19 mouse cellular contexts compared by ENCODE assay signal in genomic region chr12:71503265-71503664, GRCm38 (mm10).
DNase-seq lines count a peak whose midpoint lies in the region; ATAC-seq and TF ChIP-seq lines count a peak whose summit lies in the region.
"Had no signal": no experiment of that assay in that cellular context is flagged by ENCODE, and none has a peak within 500 bp of the region (broad histone marks: within the 10 kb centered on the region; RNA-seq: fewer than 3 reads in every experiment).

No protein-coding gene starts in this region.

- peak; percentile 60 for DNase-seq in forelimb bud, embryonic 11.5 days (ENCODE audit: low read depth, low spot score)
- peak; percentile 12 for DNase-seq in hindlimb bud, embryonic 11.5 days (ENCODE audit: extremely low spot score, low read depth, low spot score)
- DNase-seq in limb, embryonic 14.5 days (ENCODE audit: low spot score): peak; percentile 47
- no peak for DNase-seq in hindbrain, postnatal 0 days (ENCODE audit: low spot score)
- DNase-seq in cerebellum, postnatal 4 days (ENCODE audit: low spot score in 2 of 2): no peak
- DNase-seq: adrenal gland, adult 2 months; adrenal gland, postnatal 10 days; adrenal gland, postnatal 25 days; cerebellum, adult 11 months; cerebellum, adult 18-20 months; cerebellum, adult 8-10 months; cerebellum, adult 9-11 months; cerebellum, postnatal 14 days; cerebellum, postnatal 36 days had no signal

- ATAC-seq in limb, embryonic 14.5 days (ENCODE audit: low FRiP score, low read depth): peak; percentile 53; the same call in 1 of the 2 replicates
- ATAC-seq in hindbrain, postnatal 0 days: no peak
- ATAC-seq in neural tube, embryonic 15.5 days (ENCODE audit: low FRiP score): no peak
- ATAC-seq: forebrain, embryonic 13.5 days; forebrain, embryonic 15.5 days had no signal

- no peak overlapping the region for H3K27ac ChIP-seq in limb, embryonic 14.5 days (replicated peaks; ENCODE audit: low read depth, low read length)
- H3K27ac ChIP-seq in hindbrain, postnatal 0 days: no peak overlapping the region
- no peak overlapping the region for H3K27ac ChIP-seq in neural tube, embryonic 15.5 days (replicated peaks)
- H3K27ac ChIP-seq: embryonic facial prominence, embryonic 10.5 days; embryonic facial prominence, embryonic 12.5 days; forebrain, embryonic 13.5 days; forebrain, embryonic 15.5 days had no signal

- H3K4me1 ChIP-seq in limb, embryonic 14.5 days (ENCODE audit: control insufficient read depth, insufficient read depth, low read length): 0 out of 2 replicates have a peak, but pooled peaks cover 5% of the 10 kb centered on the region
- H3K4me1 ChIP-seq in hindbrain, postnatal 0 days (ENCODE audit: insufficient read depth, low read length): no peaks in the 10 kb centered on the region
- 0 out of 2 replicates have a peak, but pooled peaks cover 11% of the 10 kb centered on the region for H3K4me1 ChIP-seq in neural tube, embryonic 15.5 days
- H3K4me1 ChIP-seq: forebrain, embryonic 13.5 days had no signal

- no peak for TF ChIP-seq CTCF in hindbrain, postnatal 0 days (IDR thresholded peaks at IDR 0.05; ENCODE audit: low read depth)

- 22% methylated on average over 11 of the region's 11 CpGs for WGBS in limb, embryonic 14.5 days
- 73% methylated on average over 11 of the region's 11 CpGs for whole genome bisulfite sequencing in hindbrain, postnatal 0 days
- 36% methylated on average over 11 of the region's 11 CpGs for WGBS in neural tube, embryonic 15.5 days

- H3K9me3 ChIP-seq in limb, embryonic 14.5 days (ENCODE audit: control insufficient read depth, low read length): no peaks in the 10 kb centered on the region
- no peaks in the 10 kb centered on the region for H3K9me3 ChIP-seq in hindbrain, postnatal 0 days (ENCODE audit: low read length)
- H3K9me3 ChIP-seq in neural tube, embryonic 15.5 days (replicated peaks): no peaks in the 10 kb centered on the region
- H3K9me3 ChIP-seq: embryonic facial prominence, embryonic 10.5 days; embryonic facial prominence, embryonic 12.5 days; forebrain, embryonic 13.5 days; forebrain, embryonic 15.5 days had no signal

- no peak for TF ChIP-seq POLR2A in limb, embryonic 14.5 days (IDR thresholded peaks at IDR 0.05; ENCODE audit: borderline replicate concordance, extremely low read depth, insufficient read depth, insufficient read length)

- H3K27me3 ChIP-seq in limb, embryonic 14.5 days (ENCODE audit: control insufficient read depth, insufficient read depth, low read length): no peaks in the 10 kb centered on the region; the same call in 1 of the 2 replicates
- no peaks in the 10 kb centered on the region for H3K27me3 ChIP-seq in hindbrain, postnatal 0 days (ENCODE audit: insufficient read depth, low read length)
- no peaks in the 10 kb centered on the region for H3K27me3 ChIP-seq in neural tube, embryonic 15.5 days (replicated peaks)
- H3K27me3 ChIP-seq: embryonic facial prominence, embryonic 12.5 days; forebrain, embryonic 13.5 days; forebrain, embryonic 15.5 days had no signal

- no peak overlapping the region for H3K9ac ChIP-seq in limb, embryonic 14.5 days (ENCODE audit: low read depth, low read length, severe bottlenecking)
- no peak overlapping the region for H3K9ac ChIP-seq in hindbrain, postnatal 0 days (replicated peaks; ENCODE audit: low read length)
- H3K9ac ChIP-seq in neural tube, embryonic 15.5 days (replicated peaks): no peak overlapping the region
- H3K9ac ChIP-seq: embryonic facial prominence, embryonic 12.5 days; forebrain, embryonic 13.5 days; forebrain, embryonic 15.5 days had no signal

- H3K4me2 ChIP-seq in limb, embryonic 14.5 days (replicated peaks; ENCODE audit: low read depth, low read length, severe bottlenecking): no peak overlapping the region
- no peak overlapping the region for H3K4me2 ChIP-seq in hindbrain, postnatal 0 days (ENCODE audit: low read depth, low read length)
- no peak overlapping the region for H3K4me2 ChIP-seq in neural tube, embryonic 15.5 days
- H3K4me2 ChIP-seq: embryonic facial prominence, embryonic 12.5 days; forebrain, embryonic 13.5 days; forebrain, embryonic 15.5 days had no signal

- H3K4me3 ChIP-seq in limb, embryonic 14.5 days (replicated peaks; ENCODE audit: low read length): no peak overlapping the region
- no peak overlapping the region for H3K4me3 ChIP-seq in hindbrain, postnatal 0 days (ENCODE audit: low read length)
- no peak overlapping the region for H3K4me3 ChIP-seq in neural tube, embryonic 15.5 days (replicated peaks)
- H3K4me3 ChIP-seq: embryonic facial prominence, embryonic 10.5 days; embryonic facial prominence, embryonic 12.5 days; forebrain, embryonic 13.5 days; forebrain, embryonic 15.5 days had no signal

- no peaks in the 10 kb centered on the region for H3K36me3 ChIP-seq in limb, embryonic 14.5 days (ENCODE audit: control insufficient read depth, insufficient read depth, low read length)
- no peaks in the 10 kb centered on the region for H3K36me3 ChIP-seq in hindbrain, postnatal 0 days (ENCODE audit: insufficient read depth, low read length)
- no peaks in the 10 kb centered on the region for H3K36me3 ChIP-seq in neural tube, embryonic 15.5 days
- H3K36me3 ChIP-seq: embryonic facial prominence, embryonic 10.5 days; embryonic facial prominence, embryonic 12.5 days; forebrain, embryonic 15.5 days had no signal

Comparison
In these comparisons a context has a peak if more than half of its experiments do, and no peak if none do; other contexts are left out.
1. DNase-seq: peak in forelimb bud, embryonic 11.5 days (single experiment), hindlimb bud, embryonic 11.5 days (single experiment) and limb, embryonic 14.5 days (single experiment); none in hindbrain, postnatal 0 days (single experiment) and cerebellum, postnatal 4 days (0 of 2).